In genomic region chr11:45916196-45916595, GRCm38 (mm10) we compare ENCODE assay signal across 25 mouse cellular contexts.
"Had no signal": no experiment of that assay in that cellular context is flagged by ENCODE, and none has a peak within 500 bp of the region (broad histone marks: within the 10 kb centered on the region; RNA-seq: fewer than 3 reads in every experiment).

No protein-coding gene starts in this region.

- DNase-seq: gastrocnemius, adult 2 months; gastrocnemius, postnatal 10 days; gastrocnemius, postnatal 25 days; heart, adult 2 months; heart, postnatal 10 days; heart, postnatal 4 days; kidney, adult 18-20 months; kidney, adult 8-10 months; kidney, postnatal 10 days; kidney, postnatal 25 days; kidney, postnatal 4 days; liver had no signal

- ATAC-seq: hindbrain, embryonic 16.5 days; inflammation-experienced regulatory T-cells, adult 6 months; intestine, embryonic 15.5 days; intestine, postnatal 0 days had no signal

- H3K4me2 ChIP-seq: heart, embryonic 11.5 days; hindbrain, embryonic 12.5 days; hindbrain, embryonic 14.5 days; intestine, embryonic 15.5 days; limb, embryonic 12.5 days; liver, embryonic 11.5 days had no signal

- H3K9ac ChIP-seq: hindbrain, embryonic 12.5 days; hindbrain, embryonic 14.5 days; intestine, embryonic 15.5 days; limb, embryonic 12.5 days had no signal

- H3K27me3 ChIP-seq: hindbrain, embryonic 12.5 days; intestine, embryonic 15.5 days; limb, embryonic 12.5 days had no signal

- H3K4me3 ChIP-seq: gastrocnemius, adult 2 months; heart, adult 2 months; hindbrain, embryonic 10.5 days; hindbrain, embryonic 12.5 days; intestine, embryonic 15.5 days; layer of hippocampus, adult 2 months; left cerebral cortex, adult 2 months; limb, embryonic 10.5 days; limb, embryonic 12.5 days had no signal

- H3K9me3 ChIP-seq: hindbrain, embryonic 10.5 days; hindbrain, embryonic 12.5 days; intestine, embryonic 15.5 days; limb, embryonic 10.5 days; limb, embryonic 12.5 days had no signal

- H3K27ac ChIP-seq: gastrocnemius, adult 2 months; heart, adult 2 months; hindbrain, embryonic 10.5 days; hindbrain, embryonic 12.5 days; hindbrain, embryonic 14.5 days; intestine, embryonic 15.5 days; layer of hippocampus, adult 2 months; left cerebral cortex, adult 2 months; limb, embryonic 10.5 days; limb, embryonic 12.5 days had no signal
